Mouse (Mus musculus) ES-E14 (cell line): Measurements from ENCODE around the gene Gm16867.
"Not testable (repeated sequence)": the region's sequence is repeated elsewhere in the genome, so short reads cannot be mapped to it uniquely, and the experiment has no call there.

Experiments
- HCFC1 ChIP-seq: IDR thresholded peaks from 2 replicates; pipeline ENCODE4 v1.6.1; 2012; ENCODE audit warnings: low read length, inconsistent platforms, borderline replicate concordance; ENCODE audit not compliant: insufficient read depth
- MAFK ChIP-seq: IDR thresholded peaks from 2 replicates; pipeline ENCODE4 v1.6.1; 2014; ENCODE audit warnings: mild to moderate bottlenecking, low read depth, low read length, inconsistent platforms; ENCODE audit not compliant: insufficient read depth
- ZC3H11A ChIP-seq: IDR thresholded peaks from 2 replicates; pipeline ENCODE4 v1.6.1; 2012; ENCODE audit warnings: low read depth, mild to moderate bottlenecking, inconsistent platforms, low read length, borderline replicate concordance
- ZNF384 ChIP-seq: IDR thresholded peaks from 2 replicates; pipeline ENCODE4 v1.6.1; 2012; ENCODE audit warnings: low read depth, low read length, inconsistent platforms

GRCm38 (mm10) chr14:69438678-69439214, 64.4 kb downstream of the Gm16867 start:
- not testable (repeated sequence) for TF ChIP-seq ZC3H11A, HCFC1, ZNF384, MAFK
